Mouse (Mus musculus): ENCODE data around the gene Gbx1. TPM values are rescaled to one million over a fixed set of nuclear protein-coding genes. Genes with fewer than 3 reads are reported as not detected.

Gbx1 gene
- polyA plus RNA-seq, 1 experiment from 2014 or later, result not detected

GRCm38 (mm10) chr5:24525360-24526189, 1.4 kb downstream of the Gbx1 start:
- no peak for DNase-seq (ENCODE audit: low spot score)

- DNase-seq (ENCODE audit: low spot score), result no peak
These were observed 2.5 kb downstream of the Gbx1 start for GRCm38 (mm10) chr5:24524522-24524921.

GRCm38 (mm10) chr5:24523806-24524205, 3.2 kb downstream of the Gbx1 start:
- DNase-seq (ENCODE audit: low spot score), result no peak

GRCm38 (mm10) chr5:24521366-24521765, 5.6 kb downstream of the Gbx1 start:
- no peak for DNase-seq (ENCODE audit: low spot score)

- DNase-seq (ENCODE audit: low spot score), result no peak
These were observed 14.7 kb downstream of the Gbx1 start for GRCm38 (mm10) chr5:24512271-24512670.

- peak; percentile 28 for DNase-seq (ENCODE audit: low spot score)
These were observed 16.4 kb downstream of the Gbx1 start for GRCm38 (mm10) chr5:24510635-24511034.

GRCm38 (mm10) chr5:24508406-24508805, 18.6 kb downstream of the Gbx1 start:
- no peak for DNase-seq (ENCODE audit: low spot score)

- no peak for DNase-seq (ENCODE audit: low spot score)
These were observed 21.5 kb downstream of the Gbx1 start for GRCm38 (mm10) chr5:24505513-24505912.

GRCm38 (mm10) chr5:24502786-24503185, 24.2 kb downstream of the Gbx1 start:
- DNase-seq (ENCODE audit: low spot score), result no peak

- no peak for DNase-seq (ENCODE audit: low spot score)
These were observed 26.2 kb downstream of the Gbx1 start for GRCm38 (mm10) chr5:24500851-24501250.

GRCm38 (mm10) chr5:24499113-24499512, 27.9 kb downstream of the Gbx1 start:
- DNase-seq (ENCODE audit: low spot score), result no peak

GRCm38 (mm10) chr5:24497526-24497925, 29.5 kb downstream of the Gbx1 start:
- DNase-seq (ENCODE audit: low spot score), result no peak

GRCm38 (mm10) chr5:24496756-24497155, 30.2 kb downstream of the Gbx1 start:
- no peak for DNase-seq (ENCODE audit: low spot score)

GRCm38 (mm10) chr5:24495019-24495418, 32.0 kb downstream of the Gbx1 start:
- no peak for DNase-seq (ENCODE audit: low spot score)

GRCm38 (mm10) chr5:24492546-24493285, 34.3 kb downstream of the Gbx1 start:
- DNase-seq (ENCODE audit: low spot score), result no peak

GRCm38 (mm10) chr5:24490413-24490920, 36.5 kb downstream of the Gbx1 start:
- DNase-seq (ENCODE audit: low spot score), result no peak

- DNase-seq (ENCODE audit: low spot score), result no peak
These were observed 40.3 kb downstream of the Gbx1 start for GRCm38 (mm10) chr5:24486738-24487137.

GRCm38 (mm10) chr5:24486097-24486496, 40.9 kb downstream of the Gbx1 start:
- peak; percentile 74 for DNase-seq (ENCODE audit: low spot score)

- no peak for DNase-seq (ENCODE audit: low spot score)
These were observed 42.0 kb downstream of the Gbx1 start for GRCm38 (mm10) chr5:24484963-24485362.

GRCm38 (mm10) chr5:24483326-24483725, 43.7 kb downstream of the Gbx1 start:
- DNase-seq (ENCODE audit: low spot score), result peak; percentile 61

GRCm38 (mm10) chr5:24482247-24483079, 44.5 kb downstream of the Gbx1 start:
- DNase-seq (ENCODE audit: low spot score), result no peak
